Mouse (Mus musculus): Measurements from ENCODE around the gene 1110051M20Rik. TPM values are rescaled to one million over a fixed set of nuclear protein-coding genes. Genes with fewer than 3 reads are reported as not detected.

1110051M20Rik gene
- polyA plus RNA-seq, 1 experiment from 2014 or later = 15.6 TPM

GRCm38 (mm10) chr2:91321923-91322322, 122.6 kb downstream of the 1110051M20Rik start:
- Histone ChIP-seq H3K4me3 (ENCODE audit: low read depth, low read length) (no peak overlapping the region), H3K9ac (ENCODE audit: low read depth, low read length) (no peak overlapping the region), H3K9me3 (ENCODE audit: control insufficient read depth) (no peaks in the 10 kb centered on the region), H3K36me3 (ENCODE audit: control insufficient read depth, insufficient read depth) (no peaks in the 10 kb centered on the region), H3K27me3 (replicated peaks; ENCODE audit: control insufficient read depth, insufficient read depth, low read length) (no peaks in the 10 kb centered on the region), H3K4me1 (replicated peaks; ENCODE audit: control insufficient read depth, insufficient read depth, low read length) (0 out of 2 replicates have a peak, but pooled peaks cover 4% of the 10 kb centered on the region), H3K4me2 (replicated peaks; ENCODE audit: low read depth) (no peak overlapping the region), H3K27ac (ENCODE audit: low read depth, low read length) (peak overlapping the region; percentile 24; the same call in 1 of the 2 replicates)
- ATAC-seq = peak; percentile 47; the same call in 1 of the 2 replicates
- WGBS = 36% methylated on average over 2 of the region's 2 CpGs
- no peak for TF ChIP-seq CTCF (IDR thresholded peaks at IDR 0.05; ENCODE audit: low read depth)

GRCm38 (mm10) chr2:91320559-91321529, 123.7 kb downstream of the 1110051M20Rik start:
- Histone ChIP-seq H3K27ac (ENCODE audit: low read depth, low read length) (peak overlapping the region; percentile 41), H3K27me3 (replicated peaks; ENCODE audit: control insufficient read depth, insufficient read depth, low read length) (no peaks in the 10 kb centered on the region), H3K4me2 (replicated peaks; ENCODE audit: low read depth) (no peak overlapping the region), H3K4me1 (replicated peaks; ENCODE audit: control insufficient read depth, insufficient read depth, low read length) (0 out of 2 replicates have a peak, but pooled peaks cover 4% of the 10 kb centered on the region), H3K9me3 (ENCODE audit: control insufficient read depth) (no peaks in the 10 kb centered on the region), H3K36me3 (ENCODE audit: control insufficient read depth, insufficient read depth) (no peaks in the 10 kb centered on the region), H3K9ac (ENCODE audit: low read depth, low read length) (no peak overlapping the region), H3K4me3 (ENCODE audit: low read depth, low read length) (no peak overlapping the region)
- no peak for ATAC-seq
- TF ChIP-seq CTCF (IDR thresholded peaks at IDR 0.05; ENCODE audit: low read depth) = no peak
- WGBS = 41% methylated on average over 10 of the region's 10 CpGs

GRCm38 (mm10) chr2:91314184-91314583, 130.3 kb downstream of the 1110051M20Rik start:
- WGBS = 79% methylated on average over 7 of the region's 7 CpGs
- no peak for ATAC-seq
- H3K9ac ChIP-seq (ENCODE audit: low read depth, low read length) = no peak overlapping the region
- H3K4me1 ChIP-seq (replicated peaks; ENCODE audit: control insufficient read depth, insufficient read depth, low read length) = no peaks in the 10 kb centered on the region
- TF ChIP-seq CTCF (IDR thresholded peaks at IDR 0.05; ENCODE audit: low read depth) = no peak
- H3K27me3 ChIP-seq (replicated peaks; ENCODE audit: control insufficient read depth, insufficient read depth, low read length) = no peaks in the 10 kb centered on the region
- H3K27ac ChIP-seq (ENCODE audit: low read depth, low read length) = no peak overlapping the region
- no peak overlapping the region for H3K4me3 ChIP-seq (ENCODE audit: low read depth, low read length)
- H3K9me3 ChIP-seq (ENCODE audit: control insufficient read depth) = no peaks in the 10 kb centered on the region
- no peaks in the 10 kb centered on the region for H3K36me3 ChIP-seq (ENCODE audit: control insufficient read depth, insufficient read depth)
- no peak overlapping the region for H3K4me2 ChIP-seq (replicated peaks; ENCODE audit: low read depth)

GRCm38 (mm10) chr2:91312578-91313311, 131.8 kb downstream of the 1110051M20Rik start:
- whole genome bisulfite sequencing = 54% methylated on average over 10 of the region's 10 CpGs
- ATAC-seq = no peak
- H3K27ac ChIP-seq (ENCODE audit: low read depth, low read length) = no peak overlapping the region
- no peak overlapping the region for H3K4me3 ChIP-seq (ENCODE audit: low read depth, low read length)
- TF ChIP-seq CTCF (IDR thresholded peaks at IDR 0.05; ENCODE audit: low read depth) = no peak
- H3K4me1 ChIP-seq (replicated peaks; ENCODE audit: control insufficient read depth, insufficient read depth, low read length) = no peaks in the 10 kb centered on the region
- no peak overlapping the region for H3K4me2 ChIP-seq (replicated peaks; ENCODE audit: low read depth)
- no peaks in the 10 kb centered on the region for H3K9me3 ChIP-seq (ENCODE audit: control insufficient read depth)
- H3K36me3 ChIP-seq (ENCODE audit: control insufficient read depth, insufficient read depth) = no peaks in the 10 kb centered on the region
- no peak overlapping the region for H3K9ac ChIP-seq (ENCODE audit: low read depth, low read length)
- H3K27me3 ChIP-seq (replicated peaks; ENCODE audit: control insufficient read depth, insufficient read depth, low read length) = no peaks in the 10 kb centered on the region

- TF ChIP-seq CTCF (IDR thresholded peaks at IDR 0.05; ENCODE audit: low read depth) = no peak
- Histone ChIP-seq H3K27ac (ENCODE audit: low read depth, low read length) (no peak overlapping the region), H3K4me2 (replicated peaks; ENCODE audit: low read depth) (no peak overlapping the region), H3K4me3 (ENCODE audit: low read depth, low read length) (no peak overlapping the region), H3K27me3 (replicated peaks; ENCODE audit: control insufficient read depth, insufficient read depth, low read length) (no peaks in the 10 kb centered on the region), H3K9ac (ENCODE audit: low read depth, low read length) (no peak overlapping the region), H3K36me3 (ENCODE audit: control insufficient read depth, insufficient read depth) (no peaks in the 10 kb centered on the region), H3K9me3 (ENCODE audit: control insufficient read depth) (no peaks in the 10 kb centered on the region), H3K4me1 (replicated peaks; ENCODE audit: control insufficient read depth, insufficient read depth, low read length) (no peaks in the 10 kb centered on the region)
- 47% methylated on average over 3 of the region's 3 CpGs for WGBS
- no peak for ATAC-seq
Observed at GRCm38 (mm10) chr2:91309546-91309945, 135.0 kb downstream of the 1110051M20Rik start.

GRCm38 (mm10) chr2:91308680-91309079, 135.8 kb downstream of the 1110051M20Rik start:
- Histone ChIP-seq H3K4me3 (ENCODE audit: low read depth, low read length) (no peak overlapping the region), H3K4me2 (replicated peaks; ENCODE audit: low read depth) (no peak overlapping the region), H3K27ac (ENCODE audit: low read depth, low read length) (no peak overlapping the region), H3K4me1 (replicated peaks; ENCODE audit: control insufficient read depth, insufficient read depth, low read length) (no peaks in the 10 kb centered on the region), H3K9me3 (ENCODE audit: control insufficient read depth) (no peaks in the 10 kb centered on the region), H3K9ac (ENCODE audit: low read depth, low read length) (no peak overlapping the region), H3K36me3 (ENCODE audit: control insufficient read depth, insufficient read depth) (no peaks in the 10 kb centered on the region), H3K27me3 (replicated peaks; ENCODE audit: control insufficient read depth, insufficient read depth, low read length) (no peaks in the 10 kb centered on the region)
- no peak for ATAC-seq
- TF ChIP-seq CTCF (IDR thresholded peaks at IDR 0.05; ENCODE audit: low read depth) = no peak
- whole genome bisulfite sequencing = 21% methylated on average over 5 of the region's 5 CpGs

All from intestine, postnatal 0 days (tissue).